Mouse (Mus musculus): ENCODE measurements around the gene Sema3c. TPM values are rescaled to one million over a fixed set of nuclear protein-coding genes. Genes with fewer than 3 reads are reported as not detected.

Gene Sema3c
- total RNA-seq, 2 experiments from 2014 or later: 34.6 to 39.9 TPM

GRCm38 (mm10) chr5:17766006-17766677 lies 192.1 kb downstream of the Sema3c start:
- intact Hi-C loops (cut with DNase I): loop anchor here (2.0 to 10.0 kb wide), 4 partner anchors 191 to 1451 kb away; partner anchors contain the start of gene Sema3c
- peak in 1 of 2 experiments; percentile 24 for DNase-seq

DNA sequence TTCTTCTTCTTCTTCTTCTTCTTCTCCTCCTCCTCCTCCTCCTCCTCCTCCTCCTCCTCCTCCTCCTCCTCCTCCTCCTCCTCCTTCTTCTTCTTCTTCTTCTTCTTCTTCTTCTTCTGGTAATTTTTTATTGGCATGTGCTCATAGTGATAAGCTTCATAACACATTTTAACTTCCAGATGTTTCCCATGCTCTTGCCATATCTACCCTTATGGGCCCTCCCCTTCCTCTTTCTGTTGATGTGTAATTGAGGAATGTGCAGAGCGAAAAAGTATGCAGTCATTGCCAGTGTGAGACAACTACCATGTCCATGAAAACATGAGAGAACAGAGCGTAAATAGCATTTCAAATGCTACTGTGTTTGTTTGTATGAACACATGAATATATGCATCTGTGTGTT lies 196.2 kb downstream of the Sema3c start:
- intact Hi-C loops (cut with DNase I): no loop called here
- no peak for DNase-seq

DNA sequence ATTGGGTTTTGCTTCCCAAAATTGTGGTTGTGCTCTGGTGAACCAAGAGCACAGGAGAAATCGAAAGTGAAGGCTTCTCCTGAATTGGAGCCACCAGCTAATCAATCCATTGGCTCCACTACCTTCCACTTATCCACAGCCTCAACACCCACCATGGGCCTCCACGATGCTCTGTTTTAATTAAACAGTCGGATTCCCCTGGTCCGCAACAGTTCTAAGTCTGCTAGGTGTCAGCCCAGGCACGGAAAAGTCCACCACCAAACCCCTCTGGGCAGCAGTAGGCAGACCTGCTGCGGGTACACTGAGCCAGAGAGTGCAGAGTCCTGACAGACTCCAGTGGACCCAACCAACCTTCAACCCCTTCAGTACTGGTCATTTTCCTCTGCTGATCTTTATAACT lies 202.5 kb downstream of the Sema3c start:
- DNase-seq: peak in 1 of 2 experiments; percentile 55
- intact Hi-C loops (cut with DNase I): no loop called here

Other genes with a start within 250 kb of the Sema3c start
- gene Speer4f2, start 201.1 kb upstream of the Sema3c start, total RNA-seq (2021): not detected
- not detected for gene Speer4f1, start 98.2 kb upstream of the Sema3c start, total RNA-seq (2021)